Mouse (Mus musculus) heart, embryonic 16.5 days (tissue): ENCODE results near the gene Kel. TPM values are rescaled to one million over a fixed set of nuclear protein-coding genes. Genes with fewer than 3 reads are reported as not detected.

Experiments
- ATAC-seq: fragments of 200-750 bp; cut with Nextera tagmentation; replicated peaks from 2 replicates; pipeline ENCODE4 v1.8.0; 2017; ENCODE audit warnings: moderate number of reproducible peaks; ENCODE audit not compliant: insufficient read depth, low FRiP score; ENCODE audit errors: extremely low read depth
- H3K27ac ChIP-seq: fragments of 300-500 bp; sonication (generic); 2 replicates; pipeline ENCODE4 v1.5.1; 2014; ENCODE audit warnings: mild to moderate bottlenecking, low read length, control low read depth, moderate library complexity
- H3K27me3 ChIP-seq: fragments of 300-500 bp; sonication (generic); 2 replicates; pipeline ENCODE4 v1.6.1; 2014; ENCODE audit warnings: low read length, mixed read lengths; ENCODE audit not compliant: control insufficient read depth, insufficient read depth
- H3K36me3 ChIP-seq: fragments of 300-500 bp; sonication (generic); 2 replicates; pipeline ENCODE4 v1.6.1; 2014; ENCODE audit not compliant: control insufficient read depth, insufficient read depth
- H3K4me1 ChIP-seq: fragments of 300-500 bp; sonication (generic); 2 replicates; pipeline ENCODE4 v1.6.1; 2014; ENCODE audit warnings: low read length, mixed read lengths; ENCODE audit not compliant: control insufficient read depth, insufficient read depth
- H3K4me2 ChIP-seq: fragments of 300-500 bp; sonication (generic); 2 replicates; pipeline ENCODE4 v1.6.1; 2014; ENCODE audit warnings: low read depth, mild to moderate bottlenecking, control low read depth, low read length
- H3K4me3 ChIP-seq: fragments of 300-500 bp; sonication (generic); 2 replicates; pipeline ENCODE4 v1.5.1; 2014; ENCODE audit warnings: mild to moderate bottlenecking, control low read depth, low read length
- H3K9ac ChIP-seq: fragments of 300-500 bp; sonication (generic); 2 replicates; pipeline ENCODE4 v1.6.1; 2014; ENCODE audit warnings: low read length, control low read depth
- H3K9me3 ChIP-seq: fragments of 300-500 bp; sonication (generic); replicated peaks from 2 replicates; pipeline ENCODE4 v1.6.1; 2016; ENCODE audit warnings: low read length; ENCODE audit not compliant: control insufficient read depth
- WGBS: fragments of 180-500 bp; shearing (Covaris S2); extraction: QIAGEN DNeasy Blood & Tissue Kit; methylation state at CpG from one replicate; pipeline ENCODE4 v1.1.7; 2014; 5-methylcytosine and 5-hydroxymethylcytosine counted together
- polyA plus RNA-seq: library from polyadenylated mRNA; unstranded; fragments of >200 nt; fragmentation: Nextera tagmentation; extraction: Ambion mirVana; gene quantifications from 2 replicates; pipeline ENCODE4 v1.2.1, GENCODE M21; 2015

Gene Kel
- polyA plus RNA-seq = 1.8 and 2.6 TPM in 2 replicates

DNA sequence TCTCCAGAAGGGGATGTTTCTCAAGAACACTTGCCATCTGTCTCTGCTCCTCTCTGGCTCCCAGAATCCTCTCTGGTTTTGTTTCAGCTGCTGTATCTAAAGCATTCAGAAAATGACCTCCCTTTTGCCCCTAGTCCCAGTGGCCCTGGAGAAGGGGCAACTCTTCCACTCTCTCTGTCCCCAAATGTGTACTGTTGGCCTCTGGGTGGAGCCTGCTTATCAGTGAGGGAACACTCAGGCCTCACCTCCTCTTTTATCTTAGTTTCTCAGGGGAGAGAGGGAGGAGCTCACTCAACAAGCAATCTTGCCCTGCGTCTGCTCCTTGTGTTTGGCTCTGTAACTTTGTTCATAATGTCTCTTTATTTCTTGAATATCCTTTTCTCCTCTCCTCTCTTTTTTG is at the start of gene Kel:
TSS of gene Kel (minus strand) at position 217 of the 400 bp plus-strand sequence.
- no peaks in the 10 kb centered on the region for H3K4me1 ChIP-seq
- no peaks in the 10 kb centered on the region for H3K27me3 ChIP-seq
- no peak within 1 kb of the TSS for H3K9ac ChIP-seq
- 20% methylated on average over 1 of the region's 1 CpGs for WGBS
- H3K4me2 ChIP-seq = no peak within 1 kb of the TSS
- no peak within 1 kb of the TSS for H3K4me3 ChIP-seq
- no peak for ATAC-seq
- H3K27ac ChIP-seq = no peak within 1 kb of the TSS
- no peaks in the 10 kb centered on the region for H3K9me3 ChIP-seq
- no peaks in the 10 kb centered on the region for H3K36me3 ChIP-seq

DNA sequence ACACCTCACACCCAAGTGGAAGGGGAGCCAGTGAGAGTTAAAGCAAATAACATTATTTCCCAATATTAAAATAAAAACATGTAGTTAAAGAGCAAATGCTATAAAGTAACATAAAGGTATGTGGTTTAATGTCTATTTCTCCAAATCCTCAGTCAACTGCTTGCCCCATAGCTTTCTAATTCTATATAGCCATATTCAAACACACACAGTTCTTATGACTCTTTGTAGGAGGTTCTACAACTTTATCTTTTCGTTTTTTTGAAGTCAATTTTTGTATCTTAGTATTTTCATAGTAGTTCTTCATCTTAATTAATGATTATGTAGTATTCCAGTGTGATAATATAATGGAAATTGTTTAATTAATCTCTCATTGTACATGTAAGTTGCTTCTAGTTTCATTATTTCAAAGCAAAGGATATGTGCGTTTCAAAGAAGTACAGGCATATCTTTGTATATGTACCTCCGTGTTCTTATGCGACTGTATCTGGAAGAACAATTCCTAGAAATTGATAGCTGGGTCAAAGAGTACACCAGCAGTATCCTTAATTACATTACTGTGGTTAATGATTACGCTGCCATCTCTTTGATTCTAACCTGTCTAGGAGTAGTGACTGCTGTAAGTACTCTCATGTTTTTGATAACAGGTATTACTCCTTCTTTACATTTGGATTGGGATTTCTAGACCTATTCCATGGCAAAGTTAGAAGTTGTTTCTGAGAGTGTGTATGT is 40.7 kb upstream of the Kel start:
- WGBS = 66% methylated on average over 5 of the region's 5 CpGs

DNA sequence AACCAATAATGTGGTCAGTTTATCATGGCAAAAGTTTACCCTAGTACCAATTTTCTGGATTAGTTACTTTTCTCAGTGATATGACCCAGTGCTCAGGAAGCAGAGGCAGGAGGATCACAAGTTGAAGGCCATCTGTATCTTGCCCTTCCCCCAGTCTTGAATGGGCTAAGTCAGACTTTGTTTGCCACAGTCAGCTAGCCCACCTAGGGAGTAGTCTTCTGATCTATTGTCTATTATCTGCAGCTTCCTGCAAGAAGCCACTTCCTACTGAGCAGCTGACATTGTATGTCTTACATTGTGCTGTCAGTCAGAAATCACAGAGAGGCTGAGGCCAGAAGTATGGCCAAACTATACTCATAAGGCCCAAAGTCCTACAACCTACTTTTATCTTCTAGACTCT is 37.0 kb upstream of the Kel start:
- no peaks in the 10 kb centered on the region for H3K9me3 ChIP-seq
- H3K4me3 ChIP-seq = no peak overlapping the region
- no peaks in the 10 kb centered on the region for H3K36me3 ChIP-seq
- no peak overlapping the region for H3K4me2 ChIP-seq
- ATAC-seq = no peak
- no peak overlapping the region for H3K9ac ChIP-seq
- no peak overlapping the region for H3K27ac ChIP-seq
- H3K27me3 ChIP-seq = no peaks in the 10 kb centered on the region
- no peaks in the 10 kb centered on the region for H3K4me1 ChIP-seq

More for the DNA sequence above, 40.7 kb upstream of the Kel start:
- no peak for ATAC-seq
- Histone ChIP-seq H3K27me3 (no peaks in the 10 kb centered on the region), H3K9me3 (no peaks in the 10 kb centered on the region), H3K4me3 (no peak overlapping the region), H3K4me2 (no peak overlapping the region), H3K4me1 (no peaks in the 10 kb centered on the region), H3K9ac (no peak overlapping the region), H3K27ac (no peak overlapping the region), H3K36me3 (no peaks in the 10 kb centered on the region)

DNA sequence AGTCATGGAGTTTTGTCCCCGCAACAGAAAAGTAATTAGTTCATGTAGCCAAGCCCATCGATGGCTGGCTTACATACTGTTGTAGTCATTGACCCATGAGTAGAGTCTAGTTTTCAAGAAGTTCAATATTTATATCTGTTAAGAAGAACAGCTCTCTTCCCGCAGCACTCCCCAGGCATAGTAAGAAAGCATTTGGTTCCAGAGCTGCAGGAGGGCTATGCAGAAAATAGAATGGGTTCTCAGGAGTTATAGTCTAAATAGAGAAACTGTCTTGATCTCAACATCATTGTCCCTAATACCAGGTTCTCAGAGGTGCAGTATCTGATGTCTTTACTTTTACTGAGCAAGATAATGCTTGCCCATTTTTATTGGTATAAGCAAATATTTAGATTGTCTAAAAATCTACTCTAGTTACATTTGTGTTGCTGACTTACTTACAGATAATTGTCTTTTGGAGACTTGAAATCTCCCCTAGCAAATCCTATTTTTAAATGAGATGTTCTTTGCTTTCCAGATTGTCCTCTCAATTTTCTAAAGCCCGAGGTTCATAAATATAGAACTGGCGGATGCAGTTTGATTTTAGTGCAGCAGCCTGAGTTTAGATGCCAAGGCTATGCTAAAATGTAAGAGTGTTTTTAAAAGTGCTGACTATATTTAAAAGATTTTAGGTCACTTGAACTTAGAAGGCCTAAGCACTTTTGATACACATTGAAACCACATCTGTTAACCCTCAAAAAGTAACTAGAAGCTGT is 30.8 kb upstream of the Kel start:
- Histone ChIP-seq H3K9me3 (no peaks in the 10 kb centered on the region), H3K4me1 (no peaks in the 10 kb centered on the region), H3K27me3 (no peaks in the 10 kb centered on the region), H3K36me3 (no peaks in the 10 kb centered on the region), H3K27ac (no peak overlapping the region), H3K9ac (no peak overlapping the region), H3K4me3 (no peak overlapping the region), H3K4me2 (no peak overlapping the region)
- WGBS = 84% methylated on average over 5 of the region's 5 CpGs
- ATAC-seq = no peak

DNA sequence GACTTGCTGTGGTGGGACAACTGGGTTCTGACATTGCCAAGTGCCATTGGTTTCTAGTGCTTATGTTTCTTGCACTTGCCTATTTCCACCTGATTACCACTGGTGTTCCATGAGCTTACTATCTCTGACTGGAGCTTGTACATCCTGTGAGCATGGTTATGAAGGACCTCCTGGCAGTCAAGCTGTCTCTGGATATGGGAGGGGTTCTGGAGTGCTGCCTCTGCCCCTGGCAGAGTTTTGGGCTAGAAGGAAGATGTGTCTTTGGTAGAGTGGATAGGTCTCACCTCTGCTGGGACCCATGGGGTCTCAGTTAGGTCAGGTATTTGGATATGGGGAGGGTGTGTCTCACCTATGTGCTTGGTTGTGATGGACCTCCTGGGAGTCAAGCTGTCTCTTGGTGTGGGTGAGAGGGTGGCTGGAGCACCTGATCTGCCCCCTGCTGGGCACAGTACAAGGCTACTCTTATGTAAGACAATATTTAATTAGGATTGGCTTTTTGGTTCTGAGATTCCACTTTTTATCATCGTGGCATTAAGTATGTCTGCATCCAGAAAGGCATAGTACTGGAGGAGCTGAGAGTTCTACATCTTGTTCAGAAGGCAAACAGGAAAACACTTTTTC is 24.0 kb upstream of the Kel start:
- no peak overlapping the region for H3K4me3 ChIP-seq
- no peaks in the 10 kb centered on the region for H3K9me3 ChIP-seq
- H3K4me2 ChIP-seq = no peak overlapping the region
- no peak for ATAC-seq
- no peak overlapping the region for H3K9ac ChIP-seq
- H3K36me3 ChIP-seq = no peaks in the 10 kb centered on the region
- no peaks in the 10 kb centered on the region for H3K4me1 ChIP-seq
- H3K27ac ChIP-seq = no peak overlapping the region
- WGBS = 71% methylated on average over 1 of the region's 1 CpGs
- H3K27me3 ChIP-seq = no peaks in the 10 kb centered on the region

DNA sequence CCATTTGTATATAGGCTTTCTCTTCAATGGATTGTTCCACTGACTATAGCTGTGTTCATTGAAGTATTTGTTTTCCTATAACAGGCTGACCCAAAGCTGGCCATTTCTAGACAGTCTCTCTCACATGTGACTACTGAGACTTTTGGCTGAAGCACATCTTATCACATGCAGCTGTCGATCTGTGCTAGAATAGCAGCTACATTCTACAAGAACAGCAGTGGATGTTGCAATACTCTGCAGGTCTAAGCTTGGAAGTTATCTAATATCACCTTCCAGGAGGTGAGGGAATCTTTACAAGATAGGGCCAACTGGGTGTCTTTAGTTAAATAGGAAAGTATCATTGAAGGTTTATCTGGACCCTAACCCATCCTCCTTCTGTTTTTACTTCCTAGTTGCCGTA is 17.3 kb upstream of the Kel start:
- no peak for ATAC-seq
- Histone ChIP-seq H3K27ac (no peak overlapping the region), H3K4me1 (no peaks in the 10 kb centered on the region), H3K4me3 (no peak overlapping the region), H3K4me2 (no peak overlapping the region), H3K36me3 (no peaks in the 10 kb centered on the region), H3K27me3 (no peaks in the 10 kb centered on the region), H3K9ac (no peak overlapping the region), H3K9me3 (no peaks in the 10 kb centered on the region)
- WGBS = 69% methylated on average over 2 of the region's 2 CpGs

DNA sequence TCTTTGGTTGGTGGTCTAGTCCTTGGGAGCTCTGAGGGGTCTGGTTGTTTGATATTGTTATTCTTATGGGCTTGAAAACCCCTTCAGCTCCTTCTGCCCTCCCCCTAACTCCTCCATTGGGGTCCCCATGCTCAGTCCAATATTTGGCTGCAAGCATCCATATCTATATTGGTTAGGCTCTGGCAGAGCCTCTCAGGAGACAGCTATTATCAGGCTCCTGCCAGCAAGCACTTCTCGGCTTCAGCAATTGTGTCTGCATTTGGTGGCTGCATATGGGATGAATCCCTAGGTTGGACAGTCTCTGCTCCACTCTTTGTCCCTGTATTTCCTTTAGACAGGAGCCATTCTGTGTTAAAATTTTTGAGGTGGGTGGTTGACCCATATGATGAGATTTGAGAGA is 6.1 kb upstream of the Kel start:
- no peaks in the 10 kb centered on the region for H3K4me1 ChIP-seq
- no peaks in the 10 kb centered on the region for H3K36me3 ChIP-seq
- H3K27ac ChIP-seq = no peak overlapping the region
- WGBS = 56% methylated on average over 1 of the region's 1 CpGs
- H3K4me3 ChIP-seq = no peak overlapping the region
- H3K27me3 ChIP-seq = no peaks in the 10 kb centered on the region
- H3K9ac ChIP-seq = no peak overlapping the region
- H3K9me3 ChIP-seq = no peaks in the 10 kb centered on the region
- ATAC-seq = no peak
- H3K4me2 ChIP-seq = no peak overlapping the region

DNA sequence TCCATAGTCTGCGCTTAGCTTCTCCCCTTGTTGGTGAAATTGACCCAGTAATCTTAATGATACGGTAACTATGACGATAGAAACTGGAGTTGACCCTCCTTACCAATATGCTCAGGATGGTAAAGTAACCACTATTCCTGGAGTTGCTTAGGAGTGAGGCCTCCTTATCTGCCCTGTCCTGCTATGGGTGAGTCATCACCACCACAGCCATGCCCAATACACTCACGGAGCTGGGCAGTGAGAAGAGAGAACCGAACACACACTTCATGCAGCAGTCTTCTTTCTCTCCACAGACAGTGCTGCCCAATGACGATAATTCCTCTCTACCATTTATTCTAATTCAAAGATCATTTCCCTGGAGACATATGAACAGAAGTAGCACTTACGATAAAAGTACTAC is 2.1 kb upstream of the Kel start:
- Histone ChIP-seq H3K9me3 (no peaks in the 10 kb centered on the region), H3K27me3 (no peaks in the 10 kb centered on the region), H3K4me1 (no peaks in the 10 kb centered on the region), H3K4me3 (no peak overlapping the region), H3K4me2 (no peak overlapping the region), H3K36me3 (no peaks in the 10 kb centered on the region), H3K27ac (no peak overlapping the region), H3K9ac (no peak overlapping the region)
- 79% methylated on average over 7 of the region's 7 CpGs for WGBS
- no peak for ATAC-seq

DNA sequence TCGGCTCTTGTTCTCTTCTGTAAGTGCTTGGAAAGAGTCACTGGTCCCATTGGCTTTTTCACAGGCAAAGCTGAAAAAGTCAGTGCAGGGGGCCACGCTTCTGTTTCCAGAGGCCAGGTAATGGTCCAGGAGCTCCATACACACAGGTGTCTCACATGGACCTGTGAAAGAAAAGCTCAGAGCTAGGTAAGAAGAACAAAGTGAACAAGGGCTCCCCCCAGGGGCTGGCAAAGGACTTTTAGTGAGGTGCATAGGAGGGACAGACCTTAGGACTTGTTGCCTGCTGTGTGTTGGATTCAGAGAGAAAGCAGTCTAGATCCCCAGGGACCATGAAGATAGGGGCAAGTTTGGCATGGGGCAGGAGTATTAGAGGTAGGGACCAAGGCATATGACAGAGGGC is 1.2 kb downstream of the Kel start:
- Histone ChIP-seq H3K27me3 (no peaks in the 10 kb centered on the region), H3K4me1 (no peaks in the 10 kb centered on the region), H3K9ac (no peak overlapping the region), H3K36me3 (no peaks in the 10 kb centered on the region), H3K4me2 (no peak overlapping the region), H3K9me3 (no peaks in the 10 kb centered on the region), H3K4me3 (no peak overlapping the region), H3K27ac (no peak overlapping the region)
- WGBS = 75% methylated on average over 2 of the region's 2 CpGs
- no peak for ATAC-seq
